Mouse (Mus musculus) embryonic facial prominence, embryonic 14.5 days (tissue): ENCODE measurements around the gene Rtl4. TPM values are rescaled to one million over a fixed set of nuclear protein-coding genes. Genes with fewer than 3 reads are reported as not detected.

Source experiments
- ATAC-seq: fragments of 200-750 bp; cut with Nextera tagmentation; 2 replicates; pipeline ENCODE4 v1.8.0; 2017; ENCODE audit warnings: low read depth, moderate number of reproducible peaks, moderate TSS enrichment
- DNase-seq: peaks from one replicate; pipeline ENCODE4 v3.0.0-alpha.2; 2015; ENCODE audit warnings: low spot score
- H3K27ac ChIP-seq: fragments of 300-500 bp; sonication (generic); replicated peaks from 2 replicates; pipeline ENCODE4 v1.5.1; 2014; ENCODE audit warnings: low read depth, mild to moderate bottlenecking, low read length, moderate library complexity
- H3K27me3 ChIP-seq: fragments of 300-500 bp; sonication (generic); replicated peaks from 2 replicates; pipeline ENCODE4 v1.6.1; 2014; ENCODE audit warnings: low read length; ENCODE audit not compliant: control insufficient read depth, insufficient read depth
- H3K36me3 ChIP-seq: fragments of 300-500 bp; sonication (generic); 2 replicates; pipeline ENCODE4 v1.6.1; 2014; ENCODE audit warnings: low read length, mixed read lengths; ENCODE audit not compliant: control insufficient read depth, insufficient read depth
- H3K4me1 ChIP-seq: fragments of 300-500 bp; sonication (generic); 2 replicates; pipeline ENCODE4 v1.6.1; 2014; ENCODE audit warnings: antibody characterized with exemption, low read length; ENCODE audit not compliant: control insufficient read depth, insufficient read depth
- H3K4me2 ChIP-seq: fragments of 300-500 bp; sonication (generic); 2 replicates; pipeline ENCODE4 v1.6.1; 2014; ENCODE audit warnings: low read depth, mild to moderate bottlenecking, low read length, moderate library complexity, mixed read lengths
- H3K4me3 ChIP-seq: fragments of 300-500 bp; sonication (generic); 2 replicates; pipeline ENCODE4 v1.5.1; 2014; ENCODE audit warnings: low read depth, mild to moderate bottlenecking, low read length
- H3K9ac ChIP-seq: fragments of 300-500 bp; sonication (generic); 2 replicates; pipeline ENCODE4 v1.6.1; 2014; ENCODE audit warnings: low read depth, mild to moderate bottlenecking, low read length, moderate library complexity, mixed read lengths
- H3K9me3 ChIP-seq: fragments of 300-500 bp; sonication (generic); 2 replicates; pipeline ENCODE4 v1.6.1; 2016; ENCODE audit warnings: low read length; ENCODE audit not compliant: control insufficient read depth
- WGBS: fragments of 180-500 bp; shearing (Covaris S2); extraction: QIAGEN DNeasy Blood & Tissue Kit; methylation state at CpG from one replicate; pipeline ENCODE4 v1.1.7; 2014; 5-methylcytosine and 5-hydroxymethylcytosine counted together
- polyA plus RNA-seq: library from polyadenylated mRNA; unstranded; fragments of >200 nt; fragmentation: Nextera tagmentation; extraction: Ambion mirVana; gene quantifications from 2 replicates; pipeline ENCODE4 v1.2.1, GENCODE M21; 2014

The Rtl4 gene
- polyA plus RNA-seq = 1.6 and 2.8 TPM in 2 replicates

DNA sequence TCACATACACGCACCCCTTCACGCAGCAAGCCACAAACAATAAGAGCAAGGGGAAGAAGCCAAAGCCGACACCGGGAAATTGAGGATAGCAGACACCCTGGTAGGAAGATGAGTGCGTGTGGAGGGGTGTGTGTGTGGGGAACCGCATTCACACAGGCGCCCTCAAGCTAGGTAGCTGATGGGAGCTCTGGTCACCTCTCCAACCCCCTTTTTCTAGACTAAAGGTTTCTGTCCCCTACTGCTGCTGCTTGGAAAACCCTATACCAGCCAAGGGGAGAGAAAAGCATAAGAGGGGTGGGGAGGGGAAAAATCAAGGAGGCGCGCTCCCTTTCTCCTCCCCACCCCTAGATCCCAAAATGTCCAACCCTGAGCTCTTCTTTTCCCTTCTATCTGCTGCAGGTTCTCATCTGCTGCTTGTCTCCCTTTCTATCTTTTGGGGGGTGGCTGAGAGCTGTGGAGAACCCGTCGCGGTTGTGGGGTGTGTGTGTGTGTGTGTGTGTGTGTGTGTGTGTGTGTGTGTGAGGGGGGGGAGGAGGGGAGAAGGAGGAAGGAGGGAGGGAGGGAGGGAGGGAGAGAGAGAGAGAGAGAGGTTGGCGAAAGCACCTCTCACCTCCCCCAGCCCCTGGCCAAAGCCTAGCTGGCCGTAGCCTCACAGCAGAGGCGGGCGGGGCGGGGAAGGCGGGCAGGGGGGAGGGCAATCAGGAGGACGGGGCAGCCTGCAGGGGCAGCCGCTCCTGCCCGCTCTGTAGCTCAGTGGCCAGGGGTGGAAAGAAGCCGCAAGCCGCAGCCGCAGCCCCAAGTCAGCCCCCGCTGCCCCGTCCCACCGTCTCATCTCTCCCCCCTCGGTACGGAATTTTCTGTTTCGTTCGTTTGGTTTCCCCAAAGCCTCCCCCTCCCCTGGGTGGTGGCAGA is at the start of gene Rtl4:
TSS of gene Rtl4 (plus strand) at position 701 of the 912 bp plus-strand sequence.
- ATAC-seq (peak; percentile 53; the same call in 1 of the 2 replicates), DNase-seq (no peak)
- WGBS = 17% methylated on average over 9 of the region's 31 CpGs
- Histone ChIP-seq H3K9me3 (no peaks in the 10 kb centered on the region), H3K36me3 (no peaks in the 10 kb centered on the region), H3K4me3 (peak within 1 kb of the TSS; percentile 43), H3K27me3 (peaks cover 49% of the 10 kb centered on the region), H3K4me1 (no peaks in the 10 kb centered on the region), H3K4me2 (peak within 1 kb of the TSS; percentile 61), H3K9ac (peak within 1 kb of the TSS; percentile 58), H3K27ac (no peak within 1 kb of the TSS)

DNA sequence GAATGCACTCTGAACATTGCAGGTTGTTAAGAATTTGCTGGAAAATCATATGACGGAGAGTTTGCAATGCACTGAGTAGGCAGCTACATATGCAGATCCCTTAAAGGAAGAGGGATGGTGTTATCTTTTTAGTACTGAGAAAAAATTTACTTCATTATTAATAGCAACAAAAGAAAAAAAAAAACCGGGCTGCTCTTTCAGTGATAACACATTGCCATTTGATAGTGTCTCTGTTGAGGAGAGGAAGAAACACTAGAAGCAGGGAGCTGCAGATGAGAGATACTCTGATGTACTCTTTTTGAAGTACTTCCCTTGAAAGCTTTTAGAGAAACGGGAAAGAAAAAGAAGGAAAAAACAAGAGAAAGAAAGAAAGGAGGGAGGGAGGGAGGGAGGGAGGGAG is 44.0 kb upstream of the Rtl4 start:
- Histone ChIP-seq H3K4me3 (no peak overlapping the region), H3K4me2 (no peak overlapping the region), H3K9ac (no peak overlapping the region), H3K9me3 (no peaks in the 10 kb centered on the region), H3K4me1 (no peaks in the 10 kb centered on the region), H3K27ac (no peak overlapping the region), H3K36me3 (no peaks in the 10 kb centered on the region), H3K27me3 (no peaks in the 10 kb centered on the region)
- DNase-seq (no peak), ATAC-seq (no peak)
- WGBS = 61% methylated on average over 3 of the region's 3 CpGs

GRCm38 (mm10) chrX:144645394-144645793 is 43.3 kb upstream of the Rtl4 start:
- ATAC-seq = no peak
- H3K4me1 ChIP-seq = no peaks in the 10 kb centered on the region
- 45% methylated on average over 1 of the region's 1 CpGs for WGBS
- no peak overlapping the region for H3K27ac ChIP-seq
- no peak overlapping the region for H3K9ac ChIP-seq
- no peaks in the 10 kb centered on the region for H3K27me3 ChIP-seq
- no peaks in the 10 kb centered on the region for H3K9me3 ChIP-seq
- no peak overlapping the region for H3K4me2 ChIP-seq
- no peak overlapping the region for H3K4me3 ChIP-seq
- no peaks in the 10 kb centered on the region for H3K36me3 ChIP-seq
- DNase-seq = no peak

DNA sequence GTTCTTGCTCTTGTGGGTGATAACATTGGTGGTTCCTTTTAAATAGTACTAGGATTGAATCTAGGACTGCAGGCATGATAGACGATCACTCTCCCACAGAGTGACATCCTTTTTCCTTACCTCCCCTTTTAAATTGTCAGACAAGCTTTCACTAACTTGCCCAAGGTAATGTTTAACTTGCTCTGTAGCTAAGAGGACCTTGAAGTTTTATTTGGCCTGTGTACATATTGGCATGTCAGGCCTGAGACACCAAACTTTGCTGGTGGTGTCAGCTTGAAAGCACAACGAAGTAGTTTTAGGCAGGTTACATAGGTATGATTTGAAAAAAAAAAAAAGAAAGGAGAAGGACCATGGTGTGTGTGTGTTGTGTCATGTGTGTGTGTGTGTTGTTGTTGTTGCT is 36.5 kb upstream of the Rtl4 start:
- no peaks in the 10 kb centered on the region for H3K36me3 ChIP-seq
- 65% methylated on average over 2 of the region's 2 CpGs for WGBS
- H3K27ac ChIP-seq = no peak overlapping the region
- no peaks in the 10 kb centered on the region for H3K27me3 ChIP-seq
- DNase-seq (no peak), ATAC-seq (no peak)
- H3K9me3 ChIP-seq = no peaks in the 10 kb centered on the region
- H3K9ac ChIP-seq = no peak overlapping the region
- no peak overlapping the region for H3K4me2 ChIP-seq
- no peaks in the 10 kb centered on the region for H3K4me1 ChIP-seq
- H3K4me3 ChIP-seq = no peak overlapping the region

- no peak overlapping the region for H3K27ac ChIP-seq
- WGBS = 30% methylated on average over 16 of the region's 20 CpGs
- H3K4me1 ChIP-seq = no peaks in the 10 kb centered on the region
- H3K4me3 ChIP-seq = peak overlapping the region; percentile 43
- H3K9me3 ChIP-seq = no peaks in the 10 kb centered on the region
- H3K36me3 ChIP-seq = no peaks in the 10 kb centered on the region
- H3K4me2 ChIP-seq = peak overlapping the region; percentile 61
- ATAC-seq (no peak), DNase-seq (no peak)
- no peak overlapping the region for H3K9ac ChIP-seq
- peaks cover 45% of the 10 kb centered on the region for H3K27me3 ChIP-seq
These were observed 965 bp upstream of the Rtl4 start for GRCm38 (mm10) chrX:144687742-144688141.

- DNase-seq (no peak), ATAC-seq (no peak)
- H3K9me3 ChIP-seq = no peaks in the 10 kb centered on the region
- peak within 1 kb of the TSS; percentile 43 for H3K4me3 ChIP-seq
- WGBS = 8% methylated on average over 1 of the region's 1 CpGs
- peaks cover 47% of the 10 kb centered on the region for H3K27me3 ChIP-seq
- H3K4me2 ChIP-seq = peak within 1 kb of the TSS; percentile 61
- H3K27ac ChIP-seq = no peak within 1 kb of the TSS
- H3K9ac ChIP-seq = peak within 1 kb of the TSS; percentile 58
- H3K36me3 ChIP-seq = no peaks in the 10 kb centered on the region
- no peaks in the 10 kb centered on the region for H3K4me1 ChIP-seq
These were observed 733 bp upstream of the Rtl4 start, which contains the start of gene Trpc5 for GRCm38 (mm10) chrX:144688142-144688206. Gene Trpc5 (minus strand): TSS chrX:144688180.

DNA sequence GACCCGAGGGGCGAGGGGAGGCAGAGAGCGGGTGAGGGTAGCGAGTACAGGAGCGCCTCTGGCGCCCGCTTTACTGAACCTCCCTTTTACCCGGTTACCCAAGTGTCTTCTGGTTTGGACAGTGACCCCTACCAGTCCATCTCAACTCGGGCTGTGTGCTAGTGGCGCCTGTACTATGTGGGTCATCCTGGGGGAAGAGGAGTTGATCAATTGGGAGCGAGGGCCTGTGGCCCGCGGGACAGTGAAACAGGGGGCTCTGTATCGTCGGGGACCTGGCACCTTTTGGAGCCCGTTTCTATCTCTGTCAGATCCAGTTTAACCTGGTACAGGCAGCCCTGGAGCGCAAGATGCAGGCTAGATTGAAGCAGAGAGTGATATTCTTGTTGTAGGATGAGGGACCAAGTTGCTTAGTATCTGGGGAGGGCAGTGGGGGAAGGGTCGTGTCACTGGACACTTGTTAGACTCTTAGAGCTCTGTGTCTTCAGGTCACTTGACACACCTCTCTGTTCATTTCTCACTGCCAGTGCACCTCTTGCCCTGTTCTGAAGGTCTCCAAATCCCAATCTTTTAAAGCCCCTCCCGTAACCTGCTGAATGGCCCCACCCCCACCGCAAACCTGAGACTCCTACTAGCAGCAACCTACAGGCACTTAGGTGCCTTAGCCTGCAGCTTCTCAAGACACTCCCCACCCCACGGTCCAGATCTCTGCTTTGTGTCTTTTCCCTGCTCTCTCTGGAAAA is 582 bp downstream of the Rtl4 start:
- WGBS = 18% methylated on average over 18 of the region's 21 CpGs
- Histone ChIP-seq H3K9ac (peak overlapping the region; percentile 58), H3K36me3 (no peaks in the 10 kb centered on the region), H3K4me2 (peak overlapping the region; percentile 61), H3K27ac (no peak overlapping the region), H3K27me3 (peaks cover 49% of the 10 kb centered on the region), H3K4me1 (no peaks in the 10 kb centered on the region), H3K9me3 (no peaks in the 10 kb centered on the region), H3K4me3 (peak overlapping the region; percentile 43)
- DNase-seq = no peak
- peak; percentile 53; the same call in 1 of the 2 replicates for ATAC-seq

- peaks cover 44% of the 10 kb centered on the region for H3K27me3 ChIP-seq
- no peak overlapping the region for H3K9ac ChIP-seq
- peak; percentile 70 for ATAC-seq
These were observed 1.1 kb downstream of the Rtl4 start for GRCm38 (mm10) chrX:144689859-144690181.

GRCm38 (mm10) chrX:144716330-144716729 is 27.6 kb downstream of the Rtl4 start:
- Histone ChIP-seq H3K4me2 (no peak overlapping the region), H3K27me3 (no peaks in the 10 kb centered on the region), H3K36me3 (no peaks in the 10 kb centered on the region), H3K9ac (no peak overlapping the region), H3K4me1 (no peaks in the 10 kb centered on the region), H3K27ac (no peak overlapping the region), H3K4me3 (no peak overlapping the region), H3K9me3 (no peaks in the 10 kb centered on the region)
- DNase-seq (no peak), ATAC-seq (no peak)
- WGBS = 81% methylated on average over 1 of the region's 1 CpGs

More at GRCm38 (mm10) chrX:144689859-144690181, 1.1 kb downstream of the Rtl4 start:
- no peak overlapping the region for H3K27ac ChIP-seq
- no peaks in the 10 kb centered on the region for H3K4me1 ChIP-seq
- DNase-seq = peak; percentile 65
- H3K9me3 ChIP-seq = no peaks in the 10 kb centered on the region
- H3K4me2 ChIP-seq = peak overlapping the region; percentile 61
- H3K36me3 ChIP-seq = no peaks in the 10 kb centered on the region
- WGBS = 20% methylated on average over 7 of the region's 7 CpGs
- H3K4me3 ChIP-seq = peak overlapping the region; percentile 43; the same call in 1 of the 2 replicates
